Mouse (Mus musculus) frontal cortex, postnatal 14 days (tissue): Measurements from ENCODE around the gene Hlcs.
A peak's percentile ranks its signal among the peaks of the same experiment; 100 is the strongest.

Experiments used
- DNase-seq, 2 experiments: peaks; one replicate each; pipeline ENCODE4 v3.0.0; 2022; ENCODE audit warnings: low spot score in 2 of 2

Gene Hlcs

DNA sequence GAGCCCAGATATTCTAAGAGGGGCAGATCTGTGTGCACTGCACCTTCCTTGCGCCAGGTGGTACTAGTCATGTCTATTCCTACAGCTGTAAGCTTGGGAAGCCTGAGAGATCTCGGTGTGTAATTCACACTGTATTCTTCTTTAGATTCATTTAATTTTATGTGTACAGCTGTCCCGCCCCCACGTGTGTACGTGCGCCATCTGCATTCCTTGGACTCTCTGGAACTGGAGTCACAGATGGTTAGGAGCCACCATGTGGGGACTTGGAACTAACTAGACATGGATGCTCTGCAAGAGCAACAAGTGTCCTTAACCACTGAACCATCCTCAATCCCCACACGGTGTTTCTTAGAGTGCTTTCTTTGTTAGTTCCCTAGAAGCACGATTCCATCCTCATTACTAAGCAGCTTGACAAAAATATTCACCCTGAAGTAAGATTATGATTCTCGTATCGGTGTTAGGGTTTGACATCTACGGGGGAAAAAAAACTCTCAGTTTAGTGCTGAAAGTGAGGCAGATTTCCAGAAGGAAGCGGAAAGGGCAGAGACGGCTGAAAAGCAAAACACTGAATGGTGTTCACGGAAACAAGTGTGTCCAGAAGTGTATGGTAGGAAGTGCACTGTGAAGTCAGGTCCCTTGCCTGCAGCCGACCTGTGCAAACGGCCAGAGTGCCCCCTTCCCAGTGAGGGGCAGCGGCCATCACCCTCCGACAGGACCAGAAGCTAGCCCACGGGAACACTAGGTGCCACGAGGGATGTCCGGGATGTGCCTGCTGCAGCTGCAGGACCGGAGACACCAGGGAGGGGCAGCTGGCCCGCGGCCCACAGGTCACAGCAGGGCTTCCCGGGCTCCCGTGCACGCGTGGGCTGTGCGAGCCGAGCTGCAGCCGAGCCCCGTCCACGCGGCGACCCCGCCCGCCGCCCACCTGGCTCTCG, 24.0 kb downstream of the Hlcs start:
- peak; percentile 73 to 75 for DNase-seq

DNA sequence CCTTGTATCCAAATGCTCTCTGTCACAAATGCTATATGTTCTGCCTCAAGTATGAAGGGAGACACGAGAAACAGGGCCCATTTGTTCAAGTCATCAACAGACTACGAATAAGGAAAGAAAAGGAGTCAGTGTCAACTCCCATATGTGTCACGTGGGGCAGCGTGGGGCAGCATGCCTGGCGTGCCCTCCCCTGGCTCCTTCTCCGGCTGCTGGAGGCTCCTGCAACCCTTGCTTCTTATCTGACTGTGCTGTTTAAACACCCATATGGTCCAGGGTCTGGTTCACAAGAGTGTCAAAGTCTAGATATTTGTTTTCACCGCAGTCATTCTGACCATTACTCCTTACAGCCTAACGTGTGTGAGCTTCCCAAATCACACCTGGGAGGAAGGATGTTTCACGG, 25.5 kb downstream of the Hlcs start:
- no peak for DNase-seq

DNA sequence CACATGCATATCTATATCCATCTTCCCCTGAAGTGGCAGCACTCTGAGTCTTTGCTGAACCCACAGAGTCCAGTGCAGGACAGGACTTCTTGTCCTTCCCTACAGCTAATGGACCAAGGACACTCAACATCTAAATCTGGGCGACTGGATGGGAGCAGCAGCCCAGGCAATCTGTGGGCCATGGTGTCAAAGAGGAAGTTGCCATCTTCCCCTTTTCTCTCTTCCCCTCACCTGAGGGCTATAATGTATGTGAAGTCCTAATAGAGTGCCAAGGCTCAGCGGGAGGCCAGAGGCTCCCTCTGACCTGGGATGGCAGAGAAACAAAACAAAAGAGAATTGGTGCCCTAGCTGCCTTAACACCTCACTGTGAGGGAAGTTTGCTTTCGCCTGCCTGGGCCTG, 29.4 kb downstream of the Hlcs start:
- no peak for DNase-seq

GRCm38 (mm10) chr16:94270826-94271225, 42.5 kb downstream of the Hlcs start:
- no peak for DNase-seq

- DNase-seq = peak; percentile 76 to 93
These were observed 43.7 kb downstream of the Hlcs start for GRCm38 (mm10) chr16:94269635-94270034.

GRCm38 (mm10) chr16:94268205-94268604, 45.2 kb downstream of the Hlcs start:
- DNase-seq = no peak

DNA sequence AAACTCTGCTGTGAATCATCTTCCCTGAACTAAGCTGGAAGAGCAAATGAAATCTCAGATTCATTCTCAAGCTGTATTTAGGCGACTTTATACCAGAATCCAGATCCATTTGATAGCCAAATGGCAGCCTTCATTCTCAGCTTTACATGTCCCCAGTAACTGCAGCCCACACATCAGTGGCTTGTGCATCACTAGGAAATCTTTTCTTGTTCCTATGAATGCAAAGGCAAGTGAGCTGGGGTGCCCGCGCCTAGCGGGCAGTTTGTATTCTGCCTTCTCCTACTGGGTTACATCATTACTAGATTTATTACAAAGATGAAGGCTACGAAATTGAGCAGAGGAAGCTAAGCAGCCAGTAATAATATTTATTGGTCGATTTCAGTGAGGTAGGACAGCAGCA, 48.8 kb downstream of the Hlcs start:
- no peak for DNase-seq

- DNase-seq = no peak
These were observed 50.9 kb downstream of the Hlcs start for GRCm38 (mm10) chr16:94262501-94262900.

- DNase-seq = no peak
These were observed 52.3 kb downstream of the Hlcs start for GRCm38 (mm10) chr16:94260938-94261630.

GRCm38 (mm10) chr16:94258366-94259310, 54.7 kb downstream of the Hlcs start:
- peak; percentile 60 to 81 for DNase-seq

DNA sequence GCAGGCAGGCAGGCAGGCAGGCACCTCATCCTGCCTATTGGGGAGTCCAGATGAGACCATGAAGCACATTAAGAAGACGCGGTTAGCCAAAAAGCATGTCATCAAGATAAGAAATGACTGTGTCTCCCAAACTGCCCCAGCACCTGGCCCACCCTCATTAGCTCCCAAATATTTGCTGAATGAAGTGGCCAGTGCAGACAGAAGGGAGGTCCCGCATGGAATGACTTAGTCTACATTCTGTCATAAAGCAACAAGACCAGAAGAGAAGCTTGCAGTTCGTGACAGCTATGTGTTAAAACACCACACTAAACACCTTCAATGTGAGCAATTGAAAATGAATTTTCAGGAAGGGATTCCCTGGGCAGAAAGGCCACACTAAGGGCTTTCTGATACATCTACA, 57.8 kb downstream of the Hlcs start:
- no peak for DNase-seq

GRCm38 (mm10) chr16:94255035-94255434, 58.3 kb downstream of the Hlcs start:
- no peak for DNase-seq

- no peak for DNase-seq
These were observed 58.9 kb downstream of the Hlcs start for GRCm38 (mm10) chr16:94254415-94254891.

DNA sequence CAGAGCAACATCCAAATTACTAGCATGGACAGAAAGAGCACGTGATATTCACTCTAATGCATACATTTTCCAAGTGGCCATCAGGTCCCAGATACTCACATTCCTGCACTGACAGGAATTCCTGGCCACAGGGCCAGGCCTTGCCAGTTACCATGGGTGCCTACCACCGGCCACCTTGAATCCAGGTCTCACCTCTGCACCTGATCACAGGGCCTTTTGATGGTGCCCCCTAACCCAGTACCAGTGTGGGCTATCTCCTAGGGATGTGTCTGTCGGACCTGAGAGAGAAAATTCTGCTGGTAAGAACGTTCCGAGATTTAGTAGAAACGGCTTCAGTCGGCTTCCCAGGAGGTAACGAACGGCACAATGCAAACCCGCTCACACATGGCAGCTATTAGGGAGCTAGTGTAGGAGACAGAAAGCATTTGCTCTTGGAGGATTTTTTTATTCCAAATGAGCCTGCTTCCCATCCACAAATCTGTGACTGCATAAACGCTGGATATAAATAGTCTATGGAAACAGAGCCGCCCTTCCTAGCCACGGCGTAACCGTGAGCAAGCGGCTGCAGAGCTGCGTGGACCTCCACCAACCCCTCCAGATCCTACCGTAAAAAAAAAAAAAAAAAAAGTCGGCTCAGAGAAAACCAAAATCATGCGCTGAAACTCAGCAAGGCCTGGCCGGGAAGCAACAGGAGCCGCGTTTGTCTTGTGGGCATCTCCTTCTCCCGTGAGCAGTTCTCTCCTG, 59.5 kb downstream of the Hlcs start:
- DNase-seq = no peak

DNA sequence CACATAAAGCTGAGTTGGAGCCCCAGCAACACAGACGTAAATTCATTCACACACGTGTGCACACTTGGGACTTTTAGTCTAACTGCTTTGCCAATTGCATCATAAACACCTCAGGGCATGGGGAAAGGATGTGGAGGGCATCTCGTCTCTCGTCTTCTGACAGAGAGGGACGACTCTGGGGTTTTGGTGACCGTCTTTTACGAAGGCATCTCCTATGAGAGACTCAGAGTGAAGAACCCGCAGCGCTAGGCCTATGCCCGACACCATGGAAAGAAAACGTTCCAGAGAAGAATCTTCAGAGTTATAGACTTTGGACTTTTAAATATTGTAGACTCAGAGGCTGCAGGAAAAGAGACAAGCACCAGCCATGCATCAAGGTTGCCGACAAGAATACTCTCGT, 61.6 kb downstream of the Hlcs start:
- no peak for DNase-seq

GRCm38 (mm10) chr16:94250640-94251349, 62.6 kb downstream of the Hlcs start:
- no peak for DNase-seq

DNA sequence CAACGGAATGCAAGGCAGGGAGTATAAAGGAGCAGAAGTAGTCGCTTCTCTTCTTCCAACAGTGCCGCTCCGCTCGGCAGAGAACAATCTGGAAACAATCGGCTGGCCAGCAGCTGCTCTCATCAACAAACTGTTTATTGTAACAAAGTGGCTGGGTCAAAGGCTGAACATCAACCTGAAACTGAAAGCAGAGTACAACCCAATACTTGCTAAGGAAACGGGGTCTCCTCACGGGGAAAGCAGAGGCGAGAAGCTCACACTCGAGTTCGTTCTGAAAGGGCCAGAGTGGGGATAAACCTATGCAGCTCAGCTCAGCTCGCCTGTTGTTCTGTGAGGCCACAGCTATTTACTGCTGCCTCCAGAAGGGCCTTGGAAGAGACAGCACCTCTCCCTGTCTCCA, 63.2 kb downstream of the Hlcs start:
- DNase-seq = no peak

DNA sequence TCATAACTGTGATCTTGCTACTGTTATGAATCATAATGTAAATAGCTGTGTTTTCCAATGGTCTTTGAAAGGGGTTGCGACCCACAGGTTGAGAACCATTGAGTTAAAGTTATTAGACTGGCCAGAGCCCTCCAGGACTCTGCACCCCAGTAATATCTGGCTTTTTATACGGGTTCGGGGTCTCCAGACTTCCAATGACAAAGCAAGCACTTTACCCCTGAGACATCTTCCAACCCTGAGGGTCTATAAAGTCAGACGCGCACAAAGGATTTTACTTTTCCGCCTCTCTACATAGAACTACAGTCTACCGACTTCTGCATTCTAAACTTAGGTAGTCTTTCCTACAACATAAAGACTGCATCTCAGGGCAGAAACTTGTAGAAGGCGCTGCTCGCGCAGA, 63.7 kb downstream of the Hlcs start:
- no peak for DNase-seq

GRCm38 (mm10) chr16:94248721-94249120, 64.7 kb downstream of the Hlcs start:
- no peak for DNase-seq

DNA sequence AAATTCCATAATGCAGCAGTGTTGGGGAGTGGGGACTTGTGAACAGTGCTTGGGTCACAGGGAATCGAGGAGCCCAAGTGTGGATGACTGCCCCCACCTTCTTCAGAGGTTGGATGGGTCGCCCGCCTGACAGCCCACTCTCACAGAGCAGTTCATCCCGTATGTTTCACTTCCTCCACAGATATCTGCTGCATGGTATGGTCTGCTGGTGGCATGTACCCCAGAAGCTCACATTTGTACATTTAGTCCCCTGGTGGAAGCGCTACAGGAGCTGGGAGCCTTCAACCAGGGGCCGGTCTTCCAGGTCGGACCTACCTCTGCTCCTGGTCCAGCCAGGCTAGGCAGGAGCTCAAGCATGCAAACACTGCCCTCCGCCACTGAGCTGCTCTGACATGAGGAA, 66.4 kb downstream of the Hlcs start:
- DNase-seq = no peak
